Mouse (Mus musculus) hindbrain, embryonic 13.5 days (tissue): ENCODE results near the gene Rrnad1. TPM values are rescaled to one million over a fixed set of nuclear protein-coding genes. Genes with fewer than 3 reads are reported as not detected.

Experiments used
- ATAC-seq: fragments of 200-750 bp; cut with Nextera tagmentation; 2 replicates; pipeline ENCODE4 v1.8.0; 2017; ENCODE audit warnings: moderate TSS enrichment; ENCODE audit not compliant: low FRiP score
- H3K27ac ChIP-seq: fragments of 300-500 bp; sonication (generic); 2 replicates; pipeline ENCODE4 v1.5.1; 2015; ENCODE audit warnings: inconsistent platforms, mild to moderate bottlenecking, moderate library complexity
- H3K27me3 ChIP-seq: fragments of 300-500 bp; sonication (generic); 2 replicates; pipeline ENCODE4 v1.6.1; 2015; ENCODE audit warnings: mild to moderate bottlenecking, inconsistent platforms
- H3K36me3 ChIP-seq: fragments of 300-500 bp; sonication (generic); 2 replicates; pipeline ENCODE4 v1.6.1; 2015; ENCODE audit warnings: mild to moderate bottlenecking, inconsistent platforms
- H3K4me1 ChIP-seq: fragments of 300-500 bp; sonication (generic); replicated peaks from 2 replicates; pipeline ENCODE4 v1.6.1; 2015; ENCODE audit warnings: inconsistent platforms
- H3K4me2 ChIP-seq: fragments of 300-500 bp; sonication (generic); 2 replicates; pipeline ENCODE4 v1.6.1; 2015; ENCODE audit warnings: inconsistent platforms, mild to moderate bottlenecking, moderate library complexity
- H3K4me3 ChIP-seq: fragments of 300-500 bp; sonication (generic); 2 replicates; pipeline ENCODE4 v1.5.1; 2015; ENCODE audit warnings: mild to moderate bottlenecking, inconsistent platforms
- H3K9ac ChIP-seq: fragments of 300-500 bp; sonication (generic); 2 replicates; pipeline ENCODE4 v1.6.1; 2015; ENCODE audit warnings: mild to moderate bottlenecking, inconsistent platforms
- H3K9me3 ChIP-seq: fragments of 300-500 bp; sonication (generic); 2 replicates; pipeline ENCODE4 v1.6.1; 2016; ENCODE audit warnings: inconsistent platforms
- WGBS: fragments of 180-500 bp; shearing (Covaris S2); methylation state at CpG from one replicate; pipeline ENCODE4 v1.1.7; 2015; 5-methylcytosine and 5-hydroxymethylcytosine counted together
- polyA plus RNA-seq: library from polyadenylated mRNA; unstranded; fragments of >200 nt; fragmentation: Nextera tagmentation; extraction: Ambion mirVana; gene quantifications from 2 replicates; pipeline ENCODE4 v1.2.1, GENCODE M21; 2015

The Rrnad1 gene
- polyA plus RNA-seq, 1 experiment from 2014 or later: 19.3 TPM

GRCm38 (mm10) chr3:87947056-87947810 is 16.7 kb upstream of the Rrnad1 start:
- Histone ChIP-seq H3K4me1 (peaks cover 76% of the 10 kb centered on the region), H3K27me3 (no peaks in the 10 kb centered on the region), H3K36me3 (peaks cover 14% of the 10 kb centered on the region), H3K4me2 (peak overlapping the region; percentile 59), H3K9ac (peak overlapping the region; percentile 68), H3K9me3 (no peaks in the 10 kb centered on the region), H3K4me3 (peak overlapping the region; percentile 36), H3K27ac (peak overlapping the region; percentile 55; the same call in 1 of the 2 replicates)
- WGBS: 5% methylated on average over 26 of the region's 26 CpGs
- ATAC-seq: peak; percentile 0; the same call in 1 of the 2 replicates

DNA sequence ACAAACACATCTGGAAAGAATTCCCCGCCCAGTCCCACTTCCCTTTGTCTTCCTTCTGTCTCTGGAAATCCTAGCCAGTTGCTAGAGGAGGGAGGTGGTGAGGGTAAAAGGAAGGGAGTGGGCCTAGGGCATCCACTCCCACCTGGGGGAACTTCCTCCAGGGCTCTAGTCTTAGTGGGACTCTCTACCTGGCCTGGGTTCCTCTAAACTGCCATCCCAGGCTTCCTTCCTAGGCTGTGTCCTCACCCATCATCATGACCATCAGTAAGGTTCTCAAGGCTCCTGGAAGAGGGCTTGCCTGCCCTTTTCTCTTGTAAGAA is 16.0 kb upstream of the Rrnad1 start:
- Histone ChIP-seq H3K4me1 (peaks cover 69% of the 10 kb centered on the region), H3K9me3 (no peaks in the 10 kb centered on the region), H3K4me2 (no peak overlapping the region), H3K9ac (peak overlapping the region; percentile 35; the same call in 1 of the 2 replicates), H3K4me3 (no peak overlapping the region), H3K36me3 (peaks cover 22% of the 10 kb centered on the region), H3K27ac (peak overlapping the region; percentile 55), H3K27me3 (no peaks in the 10 kb centered on the region)
- WGBS: 36% methylated on average over 1 of the region's 1 CpGs
- ATAC-seq: no peak

DNA sequence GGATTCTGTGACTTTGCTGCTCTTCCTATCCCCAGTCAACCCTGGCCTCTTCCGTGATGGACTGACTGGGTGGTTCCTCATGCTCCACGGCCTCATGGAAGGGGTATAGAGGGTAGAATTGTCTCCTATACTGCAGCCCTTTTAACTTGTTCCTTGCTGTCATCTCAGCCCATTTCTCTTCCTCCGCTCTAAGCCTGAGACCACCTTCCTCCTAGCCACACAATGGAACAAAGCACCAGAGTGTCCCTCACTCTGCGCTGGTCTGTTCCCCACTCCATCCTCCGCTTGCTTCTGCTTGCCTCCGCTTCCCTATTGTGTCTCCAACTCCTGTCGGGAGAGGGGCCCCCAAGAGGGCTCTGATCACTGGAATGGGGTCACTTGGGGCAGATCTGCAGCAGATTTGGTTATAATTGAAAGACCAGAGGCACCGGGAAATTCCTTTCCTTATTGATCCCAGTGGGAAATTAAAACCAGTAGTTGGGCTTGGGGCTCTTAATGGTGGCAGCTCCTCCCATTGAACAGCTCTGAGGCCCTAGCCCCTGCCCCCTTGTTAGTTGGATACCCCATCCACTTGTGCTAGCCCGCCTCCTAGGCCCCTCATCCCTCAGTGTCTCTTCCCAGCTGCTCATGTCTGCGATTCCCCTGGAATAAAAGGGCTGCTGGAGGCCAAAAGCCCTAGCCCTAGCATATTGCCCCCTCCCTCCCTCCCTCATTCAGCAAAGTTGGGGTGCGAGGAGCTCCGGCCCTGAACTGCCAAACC is 15.4 kb upstream of the Rrnad1 start:
- H3K4me3 ChIP-seq: no peak overlapping the region
- H3K9ac ChIP-seq: no peak overlapping the region
- peak overlapping the region; percentile 55 for H3K27ac ChIP-seq
- ATAC-seq: no peak
- H3K36me3 ChIP-seq: peaks cover 27% of the 10 kb centered on the region
- peaks cover 64% of the 10 kb centered on the region for H3K4me1 ChIP-seq
- H3K9me3 ChIP-seq: no peaks in the 10 kb centered on the region
- 8% methylated on average over 12 of the region's 12 CpGs for WGBS
- no peaks in the 10 kb centered on the region for H3K27me3 ChIP-seq
- H3K4me2 ChIP-seq: no peak overlapping the region

DNA sequence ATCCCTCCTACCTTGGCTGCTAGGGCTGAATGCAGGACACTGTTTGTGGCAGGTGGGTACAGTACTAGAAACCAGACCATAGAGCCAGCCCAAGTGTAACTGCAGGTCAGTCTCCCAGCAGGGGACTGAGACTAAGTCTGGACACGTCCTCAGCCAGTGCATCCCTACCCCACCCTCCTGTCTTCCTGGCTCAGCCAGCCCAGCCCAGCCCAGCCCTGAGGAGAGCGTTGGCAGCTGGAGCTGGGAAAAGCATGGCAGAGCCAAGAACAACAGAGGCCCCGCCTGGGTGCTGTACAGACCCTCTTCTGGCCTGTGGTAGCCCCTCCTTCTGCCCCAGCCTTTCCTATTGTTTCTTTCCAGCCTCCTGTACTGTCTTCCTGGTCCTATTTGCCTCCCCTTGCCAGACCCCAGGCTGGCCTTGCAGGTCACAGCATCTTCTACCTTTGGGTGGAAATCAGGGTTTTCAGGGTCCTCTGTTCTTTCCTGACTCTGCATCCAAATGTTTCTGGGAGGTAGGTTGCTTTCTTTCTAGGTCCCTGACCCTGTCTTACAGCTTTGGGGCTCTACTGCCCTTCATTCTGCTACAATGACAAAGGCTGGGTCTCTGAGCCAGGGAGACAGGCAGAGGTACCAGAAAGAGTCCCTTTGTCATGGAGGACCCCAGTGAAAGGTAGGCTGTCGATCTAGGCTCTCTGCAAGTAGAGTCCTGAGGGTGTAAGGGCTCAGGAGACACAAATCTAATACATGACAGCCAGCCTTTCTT is 14.5 kb upstream of the Rrnad1 start:
- Histone ChIP-seq H3K4me2 (no peak overlapping the region), H3K9ac (peak overlapping the region; percentile 53; the same call in 1 of the 2 replicates), H3K36me3 (peaks cover 35% of the 10 kb centered on the region), H3K27ac (peak overlapping the region; percentile 56), H3K4me1 (peaks cover 58% of the 10 kb centered on the region), H3K4me3 (no peak overlapping the region), H3K9me3 (no peaks in the 10 kb centered on the region), H3K27me3 (no peaks in the 10 kb centered on the region)
- peak; percentile 55 for ATAC-seq
- WGBS: 9% methylated on average over 4 of the region's 4 CpGs

- no peak overlapping the region for H3K27ac ChIP-seq
- no peak overlapping the region for H3K4me3 ChIP-seq
- H3K9ac ChIP-seq: no peak overlapping the region
- no peaks in the 10 kb centered on the region for H3K27me3 ChIP-seq
- H3K9me3 ChIP-seq: no peaks in the 10 kb centered on the region
- H3K4me2 ChIP-seq: no peak overlapping the region
- H3K36me3 ChIP-seq: peaks cover 49% of the 10 kb centered on the region
- H3K4me1 ChIP-seq: peaks cover 43% of the 10 kb centered on the region
- no peak for ATAC-seq
- 83% methylated on average over 7 of the region's 7 CpGs for WGBS
These were observed 13.1 kb upstream of the Rrnad1 start for GRCm38 (mm10) chr3:87943586-87943985.

- no peak overlapping the region for H3K9ac ChIP-seq
- H3K4me1 ChIP-seq: peaks cover 32% of the 10 kb centered on the region
- no peaks in the 10 kb centered on the region for H3K9me3 ChIP-seq
- WGBS: 94% methylated on average over 2 of the region's 2 CpGs
- no peak overlapping the region for H3K4me2 ChIP-seq
- no peak for ATAC-seq
- no peak overlapping the region for H3K27ac ChIP-seq
- no peaks in the 10 kb centered on the region for H3K27me3 ChIP-seq
- peaks cover 61% of the 10 kb centered on the region for H3K36me3 ChIP-seq
- no peak overlapping the region for H3K4me3 ChIP-seq
These were observed 12.0 kb upstream of the Rrnad1 start for GRCm38 (mm10) chr3:87942471-87942870.

DNA sequence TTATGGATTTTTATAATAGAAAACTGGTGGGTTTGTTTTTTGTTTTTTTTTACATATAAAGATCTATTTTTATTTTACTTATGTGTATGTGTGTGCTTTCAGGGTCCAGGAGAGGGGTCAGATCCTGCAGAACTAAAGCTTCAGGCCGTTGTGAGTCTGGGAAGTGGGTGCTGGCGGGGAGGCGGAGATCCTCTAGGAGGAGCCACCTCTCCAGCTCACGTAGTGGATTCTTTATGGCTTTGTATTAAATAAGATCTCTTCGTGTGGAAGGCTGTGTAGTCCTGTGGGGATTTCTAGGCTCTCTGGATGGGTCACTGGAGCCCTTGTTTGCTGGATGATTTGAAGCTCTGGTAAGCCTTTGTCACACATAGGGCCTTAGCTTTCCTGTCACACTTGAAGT is 10.1 kb upstream of the Rrnad1 start:
- Histone ChIP-seq H3K9ac (no peak overlapping the region), H3K4me3 (no peak overlapping the region), H3K27me3 (no peaks in the 10 kb centered on the region), H3K9me3 (no peaks in the 10 kb centered on the region), H3K4me1 (peaks cover 22% of the 10 kb centered on the region), H3K36me3 (peaks cover 72% of the 10 kb centered on the region), H3K4me2 (no peak overlapping the region), H3K27ac (no peak overlapping the region)
- 57% methylated on average over 5 of the region's 5 CpGs for WGBS
- ATAC-seq: no peak

DNA sequence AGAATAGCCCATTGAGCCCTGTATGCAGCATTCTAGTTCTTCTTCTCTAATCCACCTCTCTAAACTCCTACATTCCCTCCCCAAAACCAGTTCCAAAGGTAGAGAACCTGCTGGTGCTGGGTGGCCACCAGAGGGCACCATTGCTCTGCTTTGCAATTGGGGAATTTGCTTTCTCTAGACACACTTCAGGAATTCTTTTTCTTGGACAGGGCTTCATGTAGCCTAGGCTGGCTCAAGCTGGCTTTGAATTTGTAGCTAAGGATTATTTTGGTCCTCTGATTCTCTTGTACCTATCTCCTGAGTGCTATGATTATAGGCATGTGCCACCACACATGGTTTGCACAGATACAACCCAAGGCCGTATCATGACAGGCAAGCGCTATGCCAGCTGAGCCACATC is 5.3 kb upstream of the Rrnad1 start:
- Histone ChIP-seq H3K9ac (0 out of 2 replicates have a peak overlapping the region, but pooled peaks have one; percentile 24), H3K4me1 (peaks cover 48% of the 10 kb centered on the region), H3K27ac (no peak overlapping the region), H3K9me3 (no peaks in the 10 kb centered on the region), H3K36me3 (peaks cover 62% of the 10 kb centered on the region), H3K27me3 (no peaks in the 10 kb centered on the region), H3K4me2 (no peak overlapping the region), H3K4me3 (no peak overlapping the region)
- 95% methylated on average over 2 of the region's 2 CpGs for WGBS
- 0 out of 2 replicates have a peak, but pooled peaks have one; percentile 54 for ATAC-seq

DNA sequence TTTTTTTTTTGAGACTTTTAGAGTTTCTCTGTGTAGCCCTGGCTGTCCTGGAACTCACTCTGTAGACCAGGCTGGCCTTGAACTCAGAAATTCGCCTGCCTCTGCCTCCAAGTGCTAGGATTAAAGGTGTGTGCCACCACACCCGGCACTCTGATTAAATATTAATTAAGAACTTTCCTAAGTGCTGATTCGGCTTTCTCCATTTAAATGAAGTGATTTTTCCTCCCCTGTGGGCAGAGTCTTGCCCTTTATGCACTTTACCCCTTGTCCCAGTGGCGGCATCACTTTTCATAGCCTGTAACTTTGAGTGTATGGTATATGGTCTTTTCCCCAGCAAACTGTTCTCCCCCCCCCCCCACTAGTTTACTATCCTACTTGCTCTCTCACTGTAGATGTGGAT is 4.7 kb upstream of the Rrnad1 start:
- H3K36me3 ChIP-seq: peaks cover 58% of the 10 kb centered on the region
- H3K4me3 ChIP-seq: no peak overlapping the region
- no peak overlapping the region for H3K9ac ChIP-seq
- WGBS: 85% methylated on average over 4 of the region's 4 CpGs
- no peaks in the 10 kb centered on the region for H3K9me3 ChIP-seq
- peaks cover 49% of the 10 kb centered on the region for H3K4me1 ChIP-seq
- no peak for ATAC-seq
- H3K4me2 ChIP-seq: no peak overlapping the region
- no peaks in the 10 kb centered on the region for H3K27me3 ChIP-seq
- H3K27ac ChIP-seq: no peak overlapping the region

- H3K4me1 ChIP-seq: peaks cover 50% of the 10 kb centered on the region
- 72% methylated on average over 4 of the region's 4 CpGs for WGBS
- no peak overlapping the region for H3K4me2 ChIP-seq
- ATAC-seq: no peak
- H3K9me3 ChIP-seq: no peaks in the 10 kb centered on the region
- no peak overlapping the region for H3K9ac ChIP-seq
- H3K27me3 ChIP-seq: no peaks in the 10 kb centered on the region
- H3K36me3 ChIP-seq: peaks cover 51% of the 10 kb centered on the region
- no peak overlapping the region for H3K27ac ChIP-seq
- H3K4me3 ChIP-seq: no peak overlapping the region
These were observed 4.0 kb upstream of the Rrnad1 start for GRCm38 (mm10) chr3:87934501-87934900.

DNA sequence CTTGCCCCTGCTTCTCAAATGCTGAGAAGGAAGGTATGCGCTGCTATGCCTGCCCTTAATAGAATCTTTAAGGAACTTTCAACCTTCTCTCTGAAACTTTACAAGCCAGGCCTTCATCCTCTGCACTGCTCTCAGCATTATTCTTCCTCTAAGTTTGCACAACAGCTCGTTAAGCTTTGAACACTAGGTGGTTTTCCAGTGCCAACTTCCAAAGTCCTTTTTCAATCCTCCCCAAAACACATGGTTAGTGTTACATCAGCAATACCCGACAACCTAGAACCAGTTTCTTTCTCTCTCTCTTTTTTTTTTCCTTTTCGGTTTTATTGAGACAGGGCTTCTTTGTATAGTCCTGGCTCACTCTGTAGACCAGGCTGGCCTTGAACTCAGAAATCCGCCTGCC is 3.5 kb upstream of the Rrnad1 start:
- Histone ChIP-seq H3K4me2 (no peak overlapping the region), H3K27me3 (no peaks in the 10 kb centered on the region), H3K9ac (0 out of 2 replicates have a peak overlapping the region, but pooled peaks have one; percentile 13), H3K27ac (no peak overlapping the region), H3K4me3 (no peak overlapping the region), H3K4me1 (peaks cover 55% of the 10 kb centered on the region), H3K36me3 (peaks cover 46% of the 10 kb centered on the region), H3K9me3 (no peaks in the 10 kb centered on the region)
- ATAC-seq: no peak
- 91% methylated on average over 5 of the region's 5 CpGs for WGBS
